Mouse (Mus musculus): Measurements from ENCODE around the gene Prkx. TPM values are rescaled to one million over a fixed set of nuclear protein-coding genes. Genes with fewer than 3 reads are reported as not detected.

Gene Prkx
- 10.1 and 11.7 TPM in 2 replicates for polyA plus RNA-seq (2014; fragmentation: Nextera tagmentation; extraction: Ambion mirVana)

GRCm38 (mm10) chrX:77796238-77796835 is at the start of gene Prkx:
Gene Prkx (minus strand): TSS chrX:77796278.
- H3K4me3 ChIP-seq (ENCODE audit: low read depth, low read length) = peak within 1 kb of the TSS; percentile 54
- WGBS = 23% methylated on average over 16 of the region's 19 CpGs
- peak; percentile 67 for DNase-seq (ENCODE audit: low spot score)
- ATAC-seq (replicated peaks; ENCODE audit: low FRiP score, low TSS enrichment, low read depth) = peak; percentile 86
- no peaks in the 10 kb centered on the region for H3K36me3 ChIP-seq (ENCODE audit: control insufficient read depth, insufficient read depth, low read length)
- H3K9me3 ChIP-seq (ENCODE audit: control insufficient read depth, low read length) = no peaks in the 10 kb centered on the region
- no peaks in the 10 kb centered on the region for H3K27me3 ChIP-seq (replicated peaks; ENCODE audit: control insufficient read depth, insufficient read depth, low read length)
- peak within 1 kb of the TSS; percentile 60 for H3K4me2 ChIP-seq (ENCODE audit: low read length)
- H3K9ac ChIP-seq (ENCODE audit: low read length) = peak within 1 kb of the TSS; percentile 55
- H3K4me1 ChIP-seq (replicated peaks; ENCODE audit: control insufficient read depth, insufficient read depth, low read length) = no peaks in the 10 kb centered on the region
- peak within 1 kb of the TSS; percentile 67 for H3K27ac ChIP-seq (ENCODE audit: low read depth)

- no peak overlapping the region for H3K4me3 ChIP-seq (ENCODE audit: low read depth, low read length)
- no peak for ATAC-seq (replicated peaks; ENCODE audit: low FRiP score, low TSS enrichment, low read depth)
- H3K4me1 ChIP-seq (replicated peaks; ENCODE audit: control insufficient read depth, insufficient read depth, low read length) = no peaks in the 10 kb centered on the region
- no peak overlapping the region for H3K4me2 ChIP-seq (ENCODE audit: low read length)
- H3K27ac ChIP-seq (ENCODE audit: low read depth) = no peak overlapping the region
- 66% methylated on average over 6 of the region's 6 CpGs for WGBS
- DNase-seq (ENCODE audit: low spot score) = no peak
- no peaks in the 10 kb centered on the region for H3K36me3 ChIP-seq (ENCODE audit: control insufficient read depth, insufficient read depth, low read length)
- H3K9me3 ChIP-seq (ENCODE audit: control insufficient read depth, low read length) = no peaks in the 10 kb centered on the region
- no peaks in the 10 kb centered on the region for H3K27me3 ChIP-seq (replicated peaks; ENCODE audit: control insufficient read depth, insufficient read depth, low read length)
- H3K9ac ChIP-seq (ENCODE audit: low read length) = no peak overlapping the region
Observed at GRCm38 (mm10) chrX:77812031-77812430, 16.0 kb upstream of the Prkx start.

- Histone ChIP-seq H3K4me2 (ENCODE audit: low read length) (peak overlapping the region; percentile 38), H3K9me3 (ENCODE audit: control insufficient read depth, low read length) (no peaks in the 10 kb centered on the region), H3K9ac (ENCODE audit: low read length) (peak overlapping the region; percentile 22; the same call in 1 of the 2 replicates), H3K4me3 (ENCODE audit: low read depth, low read length) (peak overlapping the region; percentile 32), H3K27me3 (replicated peaks; ENCODE audit: control insufficient read depth, insufficient read depth, low read length) (no peaks in the 10 kb centered on the region), H3K4me1 (replicated peaks; ENCODE audit: control insufficient read depth, insufficient read depth, low read length) (no peaks in the 10 kb centered on the region), H3K36me3 (ENCODE audit: control insufficient read depth, insufficient read depth, low read length) (no peaks in the 10 kb centered on the region), H3K27ac (ENCODE audit: low read depth) (peak overlapping the region; percentile 17; the same call in 1 of the 2 replicates)
- 16% methylated on average over 17 of the region's 17 CpGs for WGBS
- ATAC-seq (replicated peaks; ENCODE audit: low FRiP score, low TSS enrichment, low read depth) = peak; percentile 62
- peak; percentile 79 for DNase-seq (ENCODE audit: low spot score)
Observed at GRCm38 (mm10) chrX:77810608-77811206, 14.6 kb upstream of the Prkx start.

GRCm38 (mm10) chrX:77808602-77809001 is 12.5 kb upstream of the Prkx start:
- WGBS = 20% methylated on average over 2 of the region's 2 CpGs
- Histone ChIP-seq H3K4me2 (ENCODE audit: low read length) (no peak overlapping the region), H3K36me3 (ENCODE audit: control insufficient read depth, insufficient read depth, low read length) (no peaks in the 10 kb centered on the region), H3K4me1 (replicated peaks; ENCODE audit: control insufficient read depth, insufficient read depth, low read length) (no peaks in the 10 kb centered on the region), H3K27me3 (replicated peaks; ENCODE audit: control insufficient read depth, insufficient read depth, low read length) (no peaks in the 10 kb centered on the region), H3K9me3 (ENCODE audit: control insufficient read depth, low read length) (no peaks in the 10 kb centered on the region), H3K4me3 (ENCODE audit: low read depth, low read length) (no peak overlapping the region), H3K27ac (ENCODE audit: low read depth) (no peak overlapping the region), H3K9ac (ENCODE audit: low read length) (no peak overlapping the region)
- DNase-seq (ENCODE audit: low spot score) (no peak), ATAC-seq (replicated peaks; ENCODE audit: low FRiP score, low TSS enrichment, low read depth) (no peak)

- no peak overlapping the region for H3K9ac ChIP-seq (ENCODE audit: low read length)
- H3K4me2 ChIP-seq (ENCODE audit: low read length) = no peak overlapping the region
- H3K36me3 ChIP-seq (ENCODE audit: control insufficient read depth, insufficient read depth, low read length) = no peaks in the 10 kb centered on the region
- no peaks in the 10 kb centered on the region for H3K27me3 ChIP-seq (replicated peaks; ENCODE audit: control insufficient read depth, insufficient read depth, low read length)
- H3K9me3 ChIP-seq (ENCODE audit: control insufficient read depth, low read length) = no peaks in the 10 kb centered on the region
- no peaks in the 10 kb centered on the region for H3K4me1 ChIP-seq (replicated peaks; ENCODE audit: control insufficient read depth, insufficient read depth, low read length)
- H3K27ac ChIP-seq (ENCODE audit: low read depth) = no peak overlapping the region
- H3K4me3 ChIP-seq (ENCODE audit: low read depth, low read length) = no peak overlapping the region
- 75% methylated on average over 2 of the region's 2 CpGs for WGBS
- DNase-seq (ENCODE audit: low spot score) (no peak), ATAC-seq (replicated peaks; ENCODE audit: low FRiP score, low TSS enrichment, low read depth) (no peak)
Observed at GRCm38 (mm10) chrX:77802293-77802692, 6.2 kb upstream of the Prkx start.

- Histone ChIP-seq H3K27ac (ENCODE audit: low read depth) (no peak overlapping the region), H3K9ac (ENCODE audit: low read length) (no peak overlapping the region), H3K4me1 (replicated peaks; ENCODE audit: control insufficient read depth, insufficient read depth, low read length) (no peaks in the 10 kb centered on the region), H3K36me3 (ENCODE audit: control insufficient read depth, insufficient read depth, low read length) (no peaks in the 10 kb centered on the region), H3K4me3 (ENCODE audit: low read depth, low read length) (no peak overlapping the region), H3K9me3 (ENCODE audit: control insufficient read depth, low read length) (no peaks in the 10 kb centered on the region), H3K27me3 (replicated peaks; ENCODE audit: control insufficient read depth, insufficient read depth, low read length) (no peaks in the 10 kb centered on the region), H3K4me2 (ENCODE audit: low read length) (no peak overlapping the region)
- DNase-seq (ENCODE audit: low spot score) (no peak), ATAC-seq (replicated peaks; ENCODE audit: low FRiP score, low TSS enrichment, low read depth) (no peak)
- WGBS = 61% methylated on average over 1 of the region's 1 CpGs
Observed at GRCm38 (mm10) chrX:77801543-77801942, 5.5 kb upstream of the Prkx start.

GRCm38 (mm10) chrX:77799554-77799953 is 3.5 kb upstream of the Prkx start:
- Histone ChIP-seq H3K4me2 (ENCODE audit: low read length) (no peak overlapping the region), H3K4me1 (replicated peaks; ENCODE audit: control insufficient read depth, insufficient read depth, low read length) (no peaks in the 10 kb centered on the region), H3K4me3 (ENCODE audit: low read depth, low read length) (no peak overlapping the region), H3K9me3 (ENCODE audit: control insufficient read depth, low read length) (no peaks in the 10 kb centered on the region), H3K36me3 (ENCODE audit: control insufficient read depth, insufficient read depth, low read length) (no peaks in the 10 kb centered on the region), H3K27me3 (replicated peaks; ENCODE audit: control insufficient read depth, insufficient read depth, low read length) (no peaks in the 10 kb centered on the region), H3K9ac (ENCODE audit: low read length) (no peak overlapping the region), H3K27ac (ENCODE audit: low read depth) (no peak overlapping the region)
- ATAC-seq (replicated peaks; ENCODE audit: low FRiP score, low TSS enrichment, low read depth) (no peak), DNase-seq (ENCODE audit: low spot score) (no peak)
- 75% methylated on average over 3 of the region's 3 CpGs for WGBS

GRCm38 (mm10) chrX:77797801-77798200 is 1.7 kb upstream of the Prkx start:
- Histone ChIP-seq H3K4me2 (ENCODE audit: low read length) (no peak overlapping the region), H3K36me3 (ENCODE audit: control insufficient read depth, insufficient read depth, low read length) (no peaks in the 10 kb centered on the region), H3K9me3 (ENCODE audit: control insufficient read depth, low read length) (no peaks in the 10 kb centered on the region), H3K4me3 (ENCODE audit: low read depth, low read length) (no peak overlapping the region), H3K27me3 (replicated peaks; ENCODE audit: control insufficient read depth, insufficient read depth, low read length) (no peaks in the 10 kb centered on the region), H3K27ac (ENCODE audit: low read depth) (no peak overlapping the region), H3K9ac (ENCODE audit: low read length) (no peak overlapping the region), H3K4me1 (replicated peaks; ENCODE audit: control insufficient read depth, insufficient read depth, low read length) (no peaks in the 10 kb centered on the region)
- ATAC-seq (replicated peaks; ENCODE audit: low FRiP score, low TSS enrichment, low read depth) = no peak
- no peak for DNase-seq (ENCODE audit: low spot score)

GRCm38 (mm10) chrX:77796916-77797315 is 838 bp upstream of the Prkx start:
- H3K4me2 ChIP-seq (ENCODE audit: low read length) = peak overlapping the region; percentile 60; the same call in 1 of the 2 replicates
- H3K36me3 ChIP-seq (ENCODE audit: control insufficient read depth, insufficient read depth, low read length) = no peaks in the 10 kb centered on the region
- no peaks in the 10 kb centered on the region for H3K27me3 ChIP-seq (replicated peaks; ENCODE audit: control insufficient read depth, insufficient read depth, low read length)
- WGBS = 90% methylated on average over 1 of the region's 1 CpGs
- H3K9me3 ChIP-seq (ENCODE audit: control insufficient read depth, low read length) = no peaks in the 10 kb centered on the region
- ATAC-seq (replicated peaks; ENCODE audit: low FRiP score, low TSS enrichment, low read depth) (no peak), DNase-seq (ENCODE audit: low spot score) (no peak)
- no peak overlapping the region for H3K9ac ChIP-seq (ENCODE audit: low read length)
- no peak overlapping the region for H3K4me3 ChIP-seq (ENCODE audit: low read depth, low read length)
- H3K27ac ChIP-seq (ENCODE audit: low read depth) = no peak overlapping the region
- H3K4me1 ChIP-seq (replicated peaks; ENCODE audit: control insufficient read depth, insufficient read depth, low read length) = no peaks in the 10 kb centered on the region

Measured in intestine, embryonic 14.5 days (tissue).